Mouse (Mus musculus) large intestine, adult 2 months (tissue): ENCODE data around the gene Akr1b10. TPM values are rescaled to one million over a fixed set of nuclear protein-coding genes. Genes with fewer than 3 reads are reported as not detected.

ENCODE experiments used
- DNase-seq: peaks from one replicate; pipeline ENCODE4 v3.0.0-alpha.2; 2012; ENCODE audit warnings: low read depth, low spot score
- WGBS: fragments of 180-500 bp; shearing (Covaris S2); methylation state at CpG from one replicate; pipeline ENCODE4 v1.1.7; 2018; 5-methylcytosine and 5-hydroxymethylcytosine counted together
- polyA plus RNA-seq: library from polyadenylated mRNA; depleted of rRNA; stranded (reverse); fragments of >200 nt; gene quantifications from 2 replicates; pipeline ENCODE4 v1.2.3, GENCODE M21; 2012; rRNA removed

Gene Akr1b10
- polyA plus RNA-seq, 1 experiment, result 11.6 TPM

DNA sequence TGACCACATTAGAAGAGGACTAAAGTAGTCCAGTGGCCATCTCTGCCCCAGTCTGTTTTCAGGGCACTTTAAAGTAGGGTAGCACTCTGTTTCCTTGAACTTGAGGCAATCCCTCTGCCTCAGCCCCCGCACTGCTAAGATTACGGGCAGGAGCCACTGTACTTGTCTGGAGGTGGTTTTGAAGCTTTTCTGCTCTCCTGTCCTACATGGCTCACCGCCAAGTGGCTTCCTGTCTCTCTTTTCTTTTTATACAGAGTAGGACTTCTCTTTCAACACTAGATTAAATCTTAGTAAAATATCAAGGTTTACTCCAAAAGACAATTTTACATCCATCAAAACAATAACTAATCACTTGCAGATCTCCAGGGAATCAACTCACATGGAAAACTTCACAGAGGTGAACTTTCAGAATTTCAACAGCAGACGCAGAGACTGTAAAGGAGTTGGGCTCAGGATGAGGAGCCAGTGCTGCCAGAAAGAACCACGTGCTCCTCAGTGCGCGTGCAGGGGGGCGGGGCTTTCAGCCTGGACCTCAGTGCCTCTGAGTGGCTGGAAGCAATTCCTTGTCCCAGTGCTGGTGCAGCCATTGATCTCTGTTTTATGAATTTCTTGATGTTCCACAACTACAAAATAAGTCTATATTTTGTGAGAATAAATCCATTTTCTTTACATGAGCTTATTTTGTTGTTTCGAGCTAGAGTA lies 57.7 kb downstream of the Akr1b10 start:
- WGBS, result 59% methylated on average over 9 of the region's 9 CpGs
- DNase-seq, result no peak

DNA sequence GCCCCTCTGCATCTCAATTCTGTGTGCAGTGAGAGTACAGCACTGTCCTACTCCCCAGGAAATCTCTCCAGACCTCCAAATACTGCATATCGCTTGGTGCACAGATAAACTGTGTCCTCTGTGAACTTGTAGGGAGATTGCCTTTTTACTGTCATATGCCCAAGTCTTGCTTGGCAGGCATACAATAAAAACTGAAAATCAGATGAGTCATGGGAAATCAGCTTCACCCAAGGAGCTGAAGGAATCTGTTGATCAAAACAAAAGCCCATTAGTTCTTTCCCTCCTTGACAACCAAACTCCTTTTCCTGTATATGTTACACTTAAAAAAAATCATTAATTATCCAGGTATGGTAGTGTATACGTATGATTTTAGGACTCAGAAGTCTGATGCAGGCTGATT lies 59.8 kb downstream of the Akr1b10 start:
- 40% methylated on average over 2 of the region's 2 CpGs for WGBS
- no peak for DNase-seq

Other genes starting within 250 kb of the Akr1b10 start
- 14.5 and 15.1 TPM in 2 replicates for gene Slc35b4, start 207.1 kb upstream of the Akr1b10 start, polyA plus RNA-seq
- 68.9 and 91.3 TPM in 2 replicates for gene Akr1b3, start 66.7 kb upstream of the Akr1b10 start, polyA plus RNA-seq
- gene Akr1b8, start 30.1 kb upstream of the Akr1b10 start, polyA plus RNA-seq, result 5.4 and 7.1 TPM in 2 replicates
- gene Akr1b7, start 28.1 kb downstream of the Akr1b10 start, polyA plus RNA-seq, result 24.0 and 30.8 TPM in 2 replicates
- 44.0 and 50.0 TPM in 2 replicates for gene Bpgm, start 92.0 kb downstream of the Akr1b10 start, polyA plus RNA-seq
- 16.2 and 20.7 TPM in 2 replicates for gene Cald1, start 214.3 kb downstream of the Akr1b10 start, polyA plus RNA-seq